Mouse (Mus musculus): ENCODE measurements at regions not wholly inside any gene's neighbourhood (a gene's known extent, or its start where the extent isn't known, plus 50 kb on each side); places are given as distances from the start of the nearest gene placed in this dataset.

GRCm38 (mm10) chr17:4029202-4029601 is 333.1 kb upstream of the Nox3 start:
- TF ChIP-seq MAFK (IDR thresholded peaks at IDR 0.05; ENCODE audit: insufficient read depth, low read depth, low read length) (no peak), ZC3H11A (IDR thresholded peaks at IDR 0.05; ENCODE audit: borderline replicate concordance, low read depth, low read length) (no peak)

Data from ES-E14 (cell line).